Mouse (Mus musculus): ENCODE results near the gene Sult4a1. TPM values are rescaled to one million over a fixed set of nuclear protein-coding genes. Genes with fewer than 3 reads are reported as not detected.
"Not testable (repeated sequence)": the region's sequence is repeated elsewhere in the genome, so short reads cannot be mapped to it uniquely, and the experiment has no call there.

The Sult4a1 gene
- polyA plus RNA-seq, 1 experiment from 2014 or later, result 1.2 TPM

- Histone ChIP-seq H3K4me1 (no peaks in the 10 kb centered on the region), H3K4me3 (no peak within 1 kb of the TSS), H3K27me3 (ENCODE audit: low read depth, poor library complexity, severe bottlenecking) (no peaks in the 10 kb centered on the region), H3K36me3 (no peaks in the 10 kb centered on the region), H3K9me3 (replicated peaks) (no peaks in the 10 kb centered on the region), H3K27ac (no peak within 1 kb of the TSS)
- no peak for DNase-seq (ENCODE audit: low spot score)
- 75% methylated on average over 8 of the region's 8 CpGs for WGBS
Measured at GRCm38 (mm10) chr15:84123075-84123474, 17.5 kb upstream of the Sult4a1 start, which contains the start of gene Pnpla5. Gene Pnpla5 (minus strand): TSS chr15:84123175.

- H3K36me3 ChIP-seq, result no peaks in the 10 kb centered on the region
- H3K9me3 ChIP-seq (replicated peaks), result no peaks in the 10 kb centered on the region
- H3K27ac ChIP-seq, result no peak overlapping the region
- H3K4me3 ChIP-seq, result no peak overlapping the region
- 73% methylated on average over 7 of the region's 7 CpGs for WGBS
- H3K4me1 ChIP-seq, result no peaks in the 10 kb centered on the region
- no peaks in the 10 kb centered on the region for H3K27me3 ChIP-seq (ENCODE audit: low read depth, poor library complexity, severe bottlenecking)
- DNase-seq (ENCODE audit: low spot score), result no peak
Measured at GRCm38 (mm10) chr15:84121036-84121435, 15.5 kb upstream of the Sult4a1 start.

GRCm38 (mm10) chr15:84120612-84121011, 15.1 kb upstream of the Sult4a1 start:
- no peak for DNase-seq (ENCODE audit: low spot score)
- WGBS, result 34% methylated on average over 6 of the region's 6 CpGs
- no peaks in the 10 kb centered on the region for H3K4me1 ChIP-seq

GRCm38 (mm10) chr15:84116466-84116865, 10.9 kb upstream of the Sult4a1 start:
- WGBS, result 77% methylated on average over 1 of the region's 1 CpGs

More at GRCm38 (mm10) chr15:84120612-84121011, 15.1 kb upstream of the Sult4a1 start:
- Histone ChIP-seq H3K4me3 (no peak overlapping the region), H3K27me3 (ENCODE audit: low read depth, poor library complexity, severe bottlenecking) (no peaks in the 10 kb centered on the region), H3K27ac (no peak overlapping the region), H3K36me3 (no peaks in the 10 kb centered on the region), H3K9me3 (replicated peaks) (no peaks in the 10 kb centered on the region)

GRCm38 (mm10) chr15:84115727-84116126, 10.2 kb upstream of the Sult4a1 start:
- WGBS, result 61% methylated on average over 5 of the region's 5 CpGs
- no peak for DNase-seq (ENCODE audit: low spot score)
- no peaks in the 10 kb centered on the region for H3K4me1 ChIP-seq

More at GRCm38 (mm10) chr15:84116466-84116865, 10.9 kb upstream of the Sult4a1 start:
- no peaks in the 10 kb centered on the region for H3K4me1 ChIP-seq
- H3K27ac ChIP-seq, result no peak overlapping the region
- H3K36me3 ChIP-seq, result no peaks in the 10 kb centered on the region
- no peaks in the 10 kb centered on the region for H3K9me3 ChIP-seq (replicated peaks)
- no peak overlapping the region for H3K4me3 ChIP-seq
- H3K27me3 ChIP-seq (ENCODE audit: low read depth, poor library complexity, severe bottlenecking), result no peaks in the 10 kb centered on the region
- DNase-seq (ENCODE audit: low spot score), result no peak

GRCm38 (mm10) chr15:84113873-84114272, 8.3 kb upstream of the Sult4a1 start:
- H3K4me1 ChIP-seq, result no peaks in the 10 kb centered on the region
- no peak for DNase-seq (ENCODE audit: low spot score)
- H3K27ac ChIP-seq, result no peak overlapping the region
- H3K36me3 ChIP-seq, result no peaks in the 10 kb centered on the region
- no peaks in the 10 kb centered on the region for H3K27me3 ChIP-seq (ENCODE audit: low read depth, poor library complexity, severe bottlenecking)
- 80% methylated on average over 6 of the region's 6 CpGs for WGBS
- no peaks in the 10 kb centered on the region for H3K9me3 ChIP-seq (replicated peaks)
- H3K4me3 ChIP-seq, result no peak overlapping the region

More at GRCm38 (mm10) chr15:84115727-84116126, 10.2 kb upstream of the Sult4a1 start:
- no peaks in the 10 kb centered on the region for H3K9me3 ChIP-seq (replicated peaks)
- H3K27ac ChIP-seq, result no peak overlapping the region
- no peaks in the 10 kb centered on the region for H3K27me3 ChIP-seq (ENCODE audit: low read depth, poor library complexity, severe bottlenecking)
- no peaks in the 10 kb centered on the region for H3K36me3 ChIP-seq
- no peak overlapping the region for H3K4me3 ChIP-seq

- peaks cover 13% of the 10 kb centered on the region for H3K4me1 ChIP-seq
- WGBS, result 8% methylated on average over 13 of the region's 13 CpGs
- H3K27ac ChIP-seq, result no peak overlapping the region
- DNase-seq (ENCODE audit: low spot score), result peak; percentile 80
- H3K4me3 ChIP-seq, result no peak overlapping the region
- H3K9me3 ChIP-seq (replicated peaks), result no peaks in the 10 kb centered on the region
- H3K27me3 ChIP-seq (ENCODE audit: low read depth, poor library complexity, severe bottlenecking), result peaks cover 44% of the 10 kb centered on the region
- H3K36me3 ChIP-seq, result no peaks in the 10 kb centered on the region
Measured at GRCm38 (mm10) chr15:84108899-84109298, 3.3 kb upstream of the Sult4a1 start.

GRCm38 (mm10) chr15:84105924-84106500, 458 bp upstream of the Sult4a1 start:
- 12% methylated on average over 12 of the region's 12 CpGs for WGBS
- Histone ChIP-seq H3K27ac (no peak overlapping the region), H3K4me3 (peak overlapping the region; percentile 56), H3K4me1 (peaks cover 13% of the 10 kb centered on the region), H3K36me3 (no peaks in the 10 kb centered on the region), H3K9me3 (replicated peaks) (no peaks in the 10 kb centered on the region), H3K27me3 (ENCODE audit: low read depth, poor library complexity, severe bottlenecking) (peaks cover 60% of the 10 kb centered on the region)
- DNase-seq (ENCODE audit: low spot score), result no peak

GRCm38 (mm10) chr15:84104626-84105025, 928 bp downstream of the Sult4a1 start:
- peaks cover 13% of the 10 kb centered on the region for H3K4me1 ChIP-seq
- H3K9me3 ChIP-seq (replicated peaks), result no peaks in the 10 kb centered on the region
- no peak overlapping the region for H3K27ac ChIP-seq
- H3K36me3 ChIP-seq, result no peaks in the 10 kb centered on the region
- WGBS, result 84% methylated on average over 7 of the region's 7 CpGs
- H3K4me3 ChIP-seq, result peak overlapping the region; percentile 56; the same call in 1 of the 2 replicates
- H3K27me3 ChIP-seq (ENCODE audit: low read depth, poor library complexity, severe bottlenecking), result peaks cover 60% of the 10 kb centered on the region
- no peak for DNase-seq (ENCODE audit: low spot score)

- H3K9me3 ChIP-seq (replicated peaks); DNase-seq (ENCODE audit: low spot score); H3K27ac ChIP-seq; H3K4me3 ChIP-seq; H3K4me1 ChIP-seq; H3K36me3 ChIP-seq; H3K27me3 ChIP-seq (ENCODE audit: low read depth, poor library complexity, severe bottlenecking): not testable (repeated sequence)
- WGBS, result 82% methylated on average over 15 of the region's 15 CpGs
Measured at GRCm38 (mm10) chr15:84097536-84097935, 8.0 kb downstream of the Sult4a1 start.

- Histone ChIP-seq H3K27ac (no peak overlapping the region), H3K9me3 (replicated peaks) (no peaks in the 10 kb centered on the region), H3K4me1 (no peaks in the 10 kb centered on the region), H3K27me3 (ENCODE audit: low read depth, poor library complexity, severe bottlenecking) (no peaks in the 10 kb centered on the region), H3K4me3 (no peak overlapping the region), H3K36me3 (no peaks in the 10 kb centered on the region)
- DNase-seq (ENCODE audit: low spot score), result no peak
- 89% methylated on average over 8 of the region's 8 CpGs for WGBS
Measured at GRCm38 (mm10) chr15:84096051-84096450, 9.5 kb downstream of the Sult4a1 start.

- H3K4me3 ChIP-seq, result no peak overlapping the region
- H3K9me3 ChIP-seq (replicated peaks), result no peaks in the 10 kb centered on the region
- no peaks in the 10 kb centered on the region for H3K36me3 ChIP-seq
- DNase-seq (ENCODE audit: low spot score), result no peak
- 68% methylated on average over 7 of the region's 7 CpGs for WGBS
- no peaks in the 10 kb centered on the region for H3K4me1 ChIP-seq
- H3K27ac ChIP-seq, result no peak overlapping the region
- no peaks in the 10 kb centered on the region for H3K27me3 ChIP-seq (ENCODE audit: low read depth, poor library complexity, severe bottlenecking)
Measured at GRCm38 (mm10) chr15:84094921-84095320, 10.6 kb downstream of the Sult4a1 start.

- no peaks in the 10 kb centered on the region for H3K9me3 ChIP-seq (replicated peaks)
- no peak overlapping the region for H3K4me3 ChIP-seq
- DNase-seq (ENCODE audit: low spot score), result no peak
- no peak overlapping the region for H3K27ac ChIP-seq
- H3K27me3 ChIP-seq (ENCODE audit: low read depth, poor library complexity, severe bottlenecking), result no peaks in the 10 kb centered on the region
- H3K36me3 ChIP-seq, result no peaks in the 10 kb centered on the region
- WGBS, result 58% methylated on average over 9 of the region's 9 CpGs
- H3K4me1 ChIP-seq, result peaks cover 3% of the 10 kb centered on the region; the same call in 1 of the 2 replicates
Measured at GRCm38 (mm10) chr15:84086775-84087174, 18.8 kb downstream of the Sult4a1 start.

GRCm38 (mm10) chr15:84086364-84086763, 19.2 kb downstream of the Sult4a1 start:
- peak; percentile 67 for DNase-seq (ENCODE audit: low spot score)
- Histone ChIP-seq H3K27me3 (ENCODE audit: low read depth, poor library complexity, severe bottlenecking) (no peaks in the 10 kb centered on the region), H3K36me3 (no peaks in the 10 kb centered on the region), H3K4me1 (peaks cover 3% of the 10 kb centered on the region; the same call in 1 of the 2 replicates), H3K9me3 (replicated peaks) (no peaks in the 10 kb centered on the region), H3K27ac (no peak overlapping the region), H3K4me3 (no peak overlapping the region)
- 36% methylated on average over 12 of the region's 12 CpGs for whole genome bisulfite sequencing
